Mouse (Mus musculus): ENCODE measurements at regions not wholly inside any gene's neighbourhood (a gene's known extent, or its start where the extent isn't known, plus 50 kb on each side); places are given as distances from the start of the nearest gene placed in this dataset.
A peak's percentile ranks its signal among the peaks of the same experiment; 100 is the strongest.
"Not testable (repeated sequence)": the region's sequence is repeated elsewhere in the genome, so short reads cannot be mapped to it uniquely, and the experiment has no call there.

GRCm38 (mm10) chr16:12878326-12878725 lies 231.2 kb upstream of the Ercc4 start:
- not testable (repeated sequence) for H3K4me2 ChIP-seq (ENCODE audit: low read length); H3K4me3 ChIP-seq (replicated peaks; ENCODE audit: low read depth, low read length); H3K9ac ChIP-seq (replicated peaks; ENCODE audit: low read length); H3K4me1 ChIP-seq (ENCODE audit: control insufficient read depth, insufficient read depth, low read length); H3K9me3 ChIP-seq (ENCODE audit: control insufficient read depth, low read length); H3K27me3 ChIP-seq (ENCODE audit: control insufficient read depth, insufficient read depth, low read length); DNase-seq; ATAC-seq (ENCODE audit: low FRiP score, low TSS enrichment); H3K27ac ChIP-seq (replicated peaks; ENCODE audit: low read depth, low read length); H3K36me3 ChIP-seq (ENCODE audit: control insufficient read depth, insufficient read depth, low read length)
- WGBS: 84% methylated on average over 5 of the region's 5 CpGs

GRCm38 (mm10) chr16:12880011-12880410 lies 229.5 kb upstream of the Ercc4 start:
- 89% methylated on average over 8 of the region's 8 CpGs for WGBS
- Histone ChIP-seq H3K36me3 (ENCODE audit: control insufficient read depth, insufficient read depth, low read length) (no peaks in the 10 kb centered on the region), H3K4me3 (replicated peaks; ENCODE audit: low read depth, low read length) (no peak overlapping the region), H3K9me3 (ENCODE audit: control insufficient read depth, low read length) (no peaks in the 10 kb centered on the region), H3K27me3 (ENCODE audit: control insufficient read depth, insufficient read depth, low read length) (no peaks in the 10 kb centered on the region), H3K4me2 (ENCODE audit: low read length) (no peak overlapping the region), H3K4me1 (ENCODE audit: control insufficient read depth, insufficient read depth, low read length) (peaks cover 8% of the 10 kb centered on the region), H3K9ac (replicated peaks; ENCODE audit: low read length) (no peak overlapping the region), H3K27ac (replicated peaks; ENCODE audit: low read depth, low read length) (no peak overlapping the region)
- ATAC-seq (ENCODE audit: low FRiP score, low TSS enrichment): no peak
- DNase-seq: no peak

- no peak overlapping the region for H3K4me2 ChIP-seq (ENCODE audit: low read length)
- no peak overlapping the region for H3K4me3 ChIP-seq (replicated peaks; ENCODE audit: low read depth, low read length)
- peaks cover 9% of the 10 kb centered on the region for H3K4me1 ChIP-seq (ENCODE audit: control insufficient read depth, insufficient read depth, low read length)
Observed at GRCm38 (mm10) chr16:12880481-12880880, 229.0 kb upstream of the Ercc4 start.

DNA sequence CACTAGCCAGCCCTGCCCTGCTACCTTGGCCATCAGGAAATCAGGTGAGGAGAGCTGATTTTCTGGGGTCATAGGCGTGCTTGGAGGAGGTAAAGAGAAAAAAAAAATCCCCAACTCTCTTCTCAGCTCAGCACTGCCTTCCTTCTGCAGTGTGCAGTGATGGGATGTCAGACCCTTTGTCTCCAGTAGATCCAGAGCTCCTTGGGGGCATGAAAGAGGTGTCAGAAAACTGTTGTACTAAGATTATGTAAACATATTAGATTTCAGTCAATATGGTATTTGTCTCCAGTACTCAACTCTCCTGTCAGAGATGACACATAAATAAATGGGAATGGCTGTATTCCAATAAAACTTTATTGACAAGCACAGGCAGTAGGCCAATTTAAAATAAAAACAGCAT lies 226.8 kb upstream of the Ercc4 start:
- H3K27ac ChIP-seq (replicated peaks; ENCODE audit: low read depth, low read length): no peak overlapping the region
- no peaks in the 10 kb centered on the region for H3K27me3 ChIP-seq (ENCODE audit: control insufficient read depth, insufficient read depth, low read length)
- 70% methylated on average over 1 of the region's 1 CpGs for WGBS
- H3K9me3 ChIP-seq (ENCODE audit: control insufficient read depth, low read length): no peaks in the 10 kb centered on the region
- H3K4me1 ChIP-seq (ENCODE audit: control insufficient read depth, insufficient read depth, low read length): peaks cover 13% of the 10 kb centered on the region
- no peak overlapping the region for H3K4me3 ChIP-seq (replicated peaks; ENCODE audit: low read depth, low read length)
- H3K36me3 ChIP-seq (ENCODE audit: control insufficient read depth, insufficient read depth, low read length): no peaks in the 10 kb centered on the region
- DNase-seq (no peak), ATAC-seq (ENCODE audit: low FRiP score, low TSS enrichment) (no peak)
- no peak overlapping the region for H3K9ac ChIP-seq (replicated peaks; ENCODE audit: low read length)
- H3K4me2 ChIP-seq (ENCODE audit: low read length): no peak overlapping the region

More at GRCm38 (mm10) chr16:12880481-12880880, 229.0 kb upstream of the Ercc4 start:
- WGBS: 94% methylated on average over 7 of the region's 7 CpGs
- Histone ChIP-seq H3K27me3 (ENCODE audit: control insufficient read depth, insufficient read depth, low read length) (no peaks in the 10 kb centered on the region), H3K36me3 (ENCODE audit: control insufficient read depth, insufficient read depth, low read length) (no peaks in the 10 kb centered on the region), H3K9ac (replicated peaks; ENCODE audit: low read length) (no peak overlapping the region), H3K9me3 (ENCODE audit: control insufficient read depth, low read length) (no peaks in the 10 kb centered on the region), H3K27ac (replicated peaks; ENCODE audit: low read depth, low read length) (no peak overlapping the region)
- DNase-seq (no peak), ATAC-seq (ENCODE audit: low FRiP score, low TSS enrichment) (no peak)

DNA sequence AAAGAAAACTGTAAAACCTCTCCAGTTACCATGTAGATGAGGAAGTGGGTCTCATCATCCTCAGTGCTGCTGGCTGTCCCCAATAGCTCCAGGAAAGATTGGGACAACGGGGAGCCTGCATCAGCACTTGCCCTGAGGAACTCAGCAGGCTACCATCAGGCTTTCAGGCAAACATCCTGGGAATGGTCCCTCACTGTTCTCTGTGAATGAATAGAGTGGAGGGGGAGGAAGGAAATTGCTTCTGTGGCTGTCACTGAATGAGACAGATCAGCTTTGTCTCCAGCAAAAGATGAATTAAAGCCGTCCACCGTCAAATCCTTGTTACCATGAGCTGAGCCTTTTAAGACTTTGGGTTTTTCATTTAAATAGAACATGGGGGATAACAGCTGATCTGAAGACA lies 224.9 kb upstream of the Ercc4 start:
- peak; percentile 63 for DNase-seq

DNA sequence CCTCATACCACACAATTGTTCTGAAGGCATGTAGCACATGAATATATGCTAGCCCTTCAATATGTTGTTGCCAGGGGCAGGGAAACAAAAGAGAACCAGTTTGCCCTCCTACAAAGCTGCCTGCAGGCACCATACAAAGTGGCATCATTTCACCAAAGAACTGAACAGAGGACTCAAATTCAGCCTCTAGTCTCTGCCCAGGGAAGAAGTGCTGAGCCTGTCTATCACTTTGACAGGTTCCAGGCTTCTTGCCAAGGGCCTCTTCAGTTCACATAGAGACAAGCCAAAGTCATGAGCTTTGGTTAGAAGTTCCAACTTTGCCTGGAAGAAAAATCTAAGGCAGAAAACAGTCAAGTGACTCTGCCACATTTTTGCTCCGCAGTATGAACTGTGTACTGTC lies 223.4 kb upstream of the Ercc4 start:
- no peaks in the 10 kb centered on the region for H3K36me3 ChIP-seq (ENCODE audit: control insufficient read depth, insufficient read depth, low read length)
- no peaks in the 10 kb centered on the region for H3K9me3 ChIP-seq (ENCODE audit: control insufficient read depth, low read length)
- WGBS: 70% methylated on average over 1 of the region's 1 CpGs
- no peak overlapping the region for H3K4me2 ChIP-seq (ENCODE audit: low read length)
- no peaks in the 10 kb centered on the region for H3K27me3 ChIP-seq (ENCODE audit: control insufficient read depth, insufficient read depth, low read length)
- ATAC-seq (ENCODE audit: low FRiP score, low TSS enrichment): no peak
- H3K27ac ChIP-seq (replicated peaks; ENCODE audit: low read depth, low read length): no peak overlapping the region
- no peak overlapping the region for H3K9ac ChIP-seq (replicated peaks; ENCODE audit: low read length)
- H3K4me1 ChIP-seq (ENCODE audit: control insufficient read depth, insufficient read depth, low read length): peaks cover 13% of the 10 kb centered on the region
- DNase-seq: peak; percentile 62
- H3K4me3 ChIP-seq (replicated peaks; ENCODE audit: low read depth, low read length): no peak overlapping the region

More for the DNA sequence above, 224.9 kb upstream of the Ercc4 start:
- peak; percentile 40 for ATAC-seq (ENCODE audit: low FRiP score, low TSS enrichment)
- Histone ChIP-seq H3K27ac (replicated peaks; ENCODE audit: low read depth, low read length) (peak overlapping the region; percentile 14), H3K4me1 (ENCODE audit: control insufficient read depth, insufficient read depth, low read length) (peaks cover 13% of the 10 kb centered on the region), H3K4me2 (ENCODE audit: low read length) (no peak overlapping the region), H3K4me3 (replicated peaks; ENCODE audit: low read depth, low read length) (no peak overlapping the region), H3K36me3 (ENCODE audit: control insufficient read depth, insufficient read depth, low read length) (no peaks in the 10 kb centered on the region), H3K9me3 (ENCODE audit: control insufficient read depth, low read length) (no peaks in the 10 kb centered on the region), H3K9ac (replicated peaks; ENCODE audit: low read length) (no peak overlapping the region), H3K27me3 (ENCODE audit: control insufficient read depth, insufficient read depth, low read length) (no peaks in the 10 kb centered on the region)
- WGBS: 2% methylated on average over 3 of the region's 3 CpGs

GRCm38 (mm10) chr16:12887381-12887780 lies 222.1 kb upstream of the Ercc4 start:
- no peak overlapping the region for H3K27ac ChIP-seq (replicated peaks; ENCODE audit: low read depth, low read length)
- no peak for ATAC-seq (ENCODE audit: low FRiP score, low TSS enrichment)
- H3K4me1 ChIP-seq (ENCODE audit: control insufficient read depth, insufficient read depth, low read length): peaks cover 13% of the 10 kb centered on the region
- H3K4me2 ChIP-seq (ENCODE audit: low read length): no peak overlapping the region
- no peaks in the 10 kb centered on the region for H3K27me3 ChIP-seq (ENCODE audit: control insufficient read depth, insufficient read depth, low read length)
- H3K4me3 ChIP-seq (replicated peaks; ENCODE audit: low read depth, low read length): no peak overlapping the region
- DNase-seq: no peak
- H3K9ac ChIP-seq (replicated peaks; ENCODE audit: low read length): no peak overlapping the region
- no peaks in the 10 kb centered on the region for H3K9me3 ChIP-seq (ENCODE audit: control insufficient read depth, low read length)
- WGBS: 48% methylated on average over 2 of the region's 2 CpGs
- H3K36me3 ChIP-seq (ENCODE audit: control insufficient read depth, insufficient read depth, low read length): no peaks in the 10 kb centered on the region

- Histone ChIP-seq H3K27ac (replicated peaks; ENCODE audit: low read depth, low read length) (no peak overlapping the region), H3K4me2 (ENCODE audit: low read length) (no peak overlapping the region), H3K4me1 (ENCODE audit: control insufficient read depth, insufficient read depth, low read length) (peaks cover 5% of the 10 kb centered on the region; the same call in 1 of the 2 replicates), H3K36me3 (ENCODE audit: control insufficient read depth, insufficient read depth, low read length) (no peaks in the 10 kb centered on the region), H3K9ac (replicated peaks; ENCODE audit: low read length) (no peak overlapping the region), H3K4me3 (replicated peaks; ENCODE audit: low read depth, low read length) (no peak overlapping the region), H3K9me3 (ENCODE audit: control insufficient read depth, low read length) (no peaks in the 10 kb centered on the region), H3K27me3 (ENCODE audit: control insufficient read depth, insufficient read depth, low read length) (no peaks in the 10 kb centered on the region)
- 91% methylated on average over 1 of the region's 1 CpGs for WGBS
- DNase-seq: no peak
- ATAC-seq (ENCODE audit: low FRiP score, low TSS enrichment): no peak
Observed at GRCm38 (mm10) chr16:12890094-12890493, 219.4 kb upstream of the Ercc4 start.

GRCm38 (mm10) chr16:12890545-12890944 lies 218.9 kb upstream of the Ercc4 start:
- Histone ChIP-seq H3K36me3 (ENCODE audit: control insufficient read depth, insufficient read depth, low read length) (no peaks in the 10 kb centered on the region), H3K27me3 (ENCODE audit: control insufficient read depth, insufficient read depth, low read length) (no peaks in the 10 kb centered on the region), H3K4me2 (ENCODE audit: low read length) (no peak overlapping the region), H3K27ac (replicated peaks; ENCODE audit: low read depth, low read length) (no peak overlapping the region), H3K4me1 (ENCODE audit: control insufficient read depth, insufficient read depth, low read length) (0 out of 2 replicates have a peak, but pooled peaks cover 3% of the 10 kb centered on the region), H3K9me3 (ENCODE audit: control insufficient read depth, low read length) (no peaks in the 10 kb centered on the region), H3K9ac (replicated peaks; ENCODE audit: low read length) (no peak overlapping the region), H3K4me3 (replicated peaks; ENCODE audit: low read depth, low read length) (no peak overlapping the region)
- WGBS: 86% methylated on average over 3 of the region's 3 CpGs
- no peak for ATAC-seq (ENCODE audit: low FRiP score, low TSS enrichment)
- no peak for DNase-seq

Data from midbrain, embryonic 14.5 days (tissue).